Mouse (Mus musculus): Measurements from ENCODE around the gene Shcbp1l.
"Not testable (repeated sequence)": the region's sequence is repeated elsewhere in the genome, so short reads cannot be mapped to it uniquely, and the experiment has no call there.

Gene Shcbp1l

GRCm38 (mm10) chr1:153431158-153431557 is 6.2 kb downstream of the Shcbp1l start:
- DNase-seq: no peak

GRCm38 (mm10) chr1:153431701-153432100 is 6.7 kb downstream of the Shcbp1l start:
- DNase-seq: no peak

- no peak for DNase-seq
Measured at GRCm38 (mm10) chr1:153432329-153432728, 7.4 kb downstream of the Shcbp1l start.

- no peak for DNase-seq
Measured at GRCm38 (mm10) chr1:153433851-153434589, 9.1 kb downstream of the Shcbp1l start.

- no peak for DNase-seq
Measured at GRCm38 (mm10) chr1:153437536-153437935, 12.6 kb downstream of the Shcbp1l start.

GRCm38 (mm10) chr1:153440752-153441151 is 15.8 kb downstream of the Shcbp1l start:
- no peak for DNase-seq

GRCm38 (mm10) chr1:153441656-153442055 is 16.7 kb downstream of the Shcbp1l start:
- DNase-seq: no peak

GRCm38 (mm10) chr1:153443019-153443418 is 18.1 kb downstream of the Shcbp1l start:
- DNase-seq: no peak

- DNase-seq: no peak
Measured at GRCm38 (mm10) chr1:153443632-153444031, 18.7 kb downstream of the Shcbp1l start.

- no peak for DNase-seq
Measured at GRCm38 (mm10) chr1:153446120-153446831, 21.3 kb downstream of the Shcbp1l start.

GRCm38 (mm10) chr1:153451237-153452154 is 26.5 kb downstream of the Shcbp1l start:
- DNase-seq: peak; percentile 41

GRCm38 (mm10) chr1:153453146-153453642 is 28.2 kb downstream of the Shcbp1l start:
- no peak for DNase-seq

GRCm38 (mm10) chr1:153456137-153456536 is 31.2 kb downstream of the Shcbp1l start:
- DNase-seq: no peak

GRCm38 (mm10) chr1:153461796-153462195 is 36.8 kb downstream of the Shcbp1l start:
- no peak for DNase-seq

- no peak for DNase-seq
Measured at GRCm38 (mm10) chr1:153479296-153479695, 54.3 kb downstream of the Shcbp1l start.

GRCm38 (mm10) chr1:153480386-153481024 is 55.5 kb downstream of the Shcbp1l start:
- peak; percentile 75 for DNase-seq

- DNase-seq: no peak
Measured at GRCm38 (mm10) chr1:153481025-153481412, 56.1 kb downstream of the Shcbp1l start.

GRCm38 (mm10) chr1:153485201-153485796 is 60.3 kb downstream of the Shcbp1l start:
- no peak for DNase-seq

- DNase-seq: not testable (repeated sequence)
Measured at GRCm38 (mm10) chr1:153486120-153486519, 61.2 kb downstream of the Shcbp1l start.

GRCm38 (mm10) chr1:153486767-153487499 is 62.0 kb downstream of the Shcbp1l start:
- peak; percentile 48 for DNase-seq

- DNase-seq: peak; percentile 99
Measured at GRCm38 (mm10) chr1:153487500-153487879, 62.5 kb downstream of the Shcbp1l start, which contains the start of gene Dhx9. TSS of gene Dhx9 (minus strand) at chr1:153487660.

All from lung, postnatal 14 days (tissue).